Mouse (Mus musculus): ENCODE measurements around the gene Abca12.

DNA sequence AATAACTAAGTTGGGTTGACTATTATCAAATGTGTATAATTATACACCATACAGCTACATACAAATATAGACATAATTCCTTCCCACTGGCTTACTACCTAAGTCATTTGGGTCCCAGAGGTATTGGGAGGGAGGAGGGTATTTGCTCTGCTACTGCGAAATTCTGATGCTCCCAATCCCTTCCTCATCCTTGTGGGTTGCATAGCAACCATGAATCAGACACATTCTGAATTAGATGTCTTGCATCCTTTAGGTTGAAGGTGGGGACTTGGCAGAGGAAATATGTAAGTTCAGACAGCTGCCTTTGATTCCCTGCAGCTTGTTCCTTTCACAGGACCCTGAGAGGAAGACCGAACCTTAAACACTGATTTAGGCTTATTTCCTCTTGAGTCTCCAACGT is 108.5 kb downstream of the Abca12 start:
- no peak for TF ChIP-seq CTCF (IDR thresholded peaks at IDR 0.05; ENCODE audit: low read depth)
- no peak for TF ChIP-seq EP300 (IDR thresholded peaks at IDR 0.05; ENCODE audit: low read depth)
